Mouse (Mus musculus) bone marrow macrophage, adult 2 months (primary cell): Measurements from ENCODE around the gene Marcksl1.

ENCODE experiments used
- CTCF ChIP-seq: IDR thresholded peaks from 2 replicates; pipeline ENCODE4 v1.5.1; 2012; ENCODE audit warnings: low read depth, mild to moderate bottlenecking, low read length, moderate library complexity
- POLR2A ChIP-seq: IDR thresholded peaks from 2 replicates; pipeline ENCODE4 v1.6.1; 2012; ENCODE audit warnings: mild to moderate bottlenecking, low read depth, low read length, borderline replicate concordance

DNA sequence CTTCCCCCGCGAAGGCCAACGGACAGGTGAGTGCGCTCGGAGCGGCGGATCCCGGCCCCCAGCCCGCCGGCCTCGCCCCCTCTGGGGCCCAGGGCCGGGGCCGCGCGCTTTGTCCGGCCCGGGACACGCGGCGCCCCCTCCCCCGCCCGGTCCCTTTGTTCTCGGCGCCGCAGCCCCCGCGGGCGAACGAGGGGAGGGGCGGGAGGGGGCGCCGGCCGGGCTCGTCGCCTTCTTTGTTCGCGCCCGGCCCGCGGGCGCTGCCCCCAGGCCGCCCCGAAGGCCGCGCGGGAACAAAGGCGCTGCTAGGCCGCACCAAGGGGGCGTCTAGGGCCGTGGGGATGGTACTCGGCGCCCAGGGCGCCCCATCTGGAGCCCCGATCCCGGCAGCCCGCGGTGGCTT is 510 bp downstream of the Marcksl1 start:
- TF ChIP-seq CTCF (no peak), POLR2A (no peak)
